Mouse (Mus musculus): ENCODE measurements at regions not wholly inside any gene's neighbourhood (a gene's known extent, or its start where the extent isn't known, plus 50 kb on each side); places are given as distances from the start of the nearest gene placed in this dataset.

- DNase-seq (ENCODE audit: low spot score in 2 of 2), result no peak
Observed at GRCm38 (mm10) chr7:117878903-117879302, 237.1 kb downstream of the Rps15a start.

GRCm38 (mm10) chr7:117875241-117875640 is 240.7 kb downstream of the Rps15a start:
- no peak for DNase-seq (ENCODE audit: low spot score in 2 of 2)

- DNase-seq (ENCODE audit: low spot score in 2 of 2), result no peak
Observed at GRCm38 (mm10) chr7:117859419-117859818, 256.6 kb downstream of the Rps15a start.

GRCm38 (mm10) chr7:117855955-117856354 is 260.0 kb downstream of the Rps15a start:
- DNase-seq (ENCODE audit: low spot score in 2 of 2), result no peak

- no peak for DNase-seq (ENCODE audit: low spot score in 2 of 2)
Observed at GRCm38 (mm10) chr7:117853716-117854115, 262.3 kb downstream of the Rps15a start.

GRCm38 (mm10) chr7:117852866-117853265 is 263.1 kb downstream of the Rps15a start:
- no peak for DNase-seq (ENCODE audit: low spot score in 2 of 2)

GRCm38 (mm10) chr7:117850822-117851221 is 265.2 kb downstream of the Rps15a start:
- DNase-seq (ENCODE audit: low spot score in 2 of 2), result no peak

GRCm38 (mm10) chr7:117846041-117846440 is 269.9 kb downstream of the Rps15a start:
- DNase-seq (ENCODE audit: low spot score in 2 of 2), result no peak

- no peak for DNase-seq (ENCODE audit: low spot score in 2 of 2)
Observed at GRCm38 (mm10) chr7:117842780-117843179, 273.2 kb downstream of the Rps15a start.

GRCm38 (mm10) chr7:117795035-117795434 is 321.0 kb downstream of the Rps15a start:
- no peak for DNase-seq (ENCODE audit: low spot score in 2 of 2)

GRCm38 (mm10) chr7:117793991-117794390 is 322.0 kb downstream of the Rps15a start:
- no peak for DNase-seq (ENCODE audit: low spot score in 2 of 2)

- DNase-seq (ENCODE audit: low spot score in 2 of 2), result no peak
Observed at GRCm38 (mm10) chr7:117792456-117792855, 323.5 kb downstream of the Rps15a start.

GRCm38 (mm10) chr7:117778996-117779395 is 337.0 kb downstream of the Rps15a start:
- no peak for DNase-seq (ENCODE audit: low spot score in 2 of 2)

- DNase-seq (ENCODE audit: low spot score in 2 of 2), result no peak
Observed at GRCm38 (mm10) chr7:117777921-117778320, 338.1 kb downstream of the Rps15a start.

- DNase-seq (ENCODE audit: low spot score in 2 of 2), result no peak
Observed at GRCm38 (mm10) chr7:117771836-117772235, 344.2 kb downstream of the Rps15a start.

- DNase-seq (ENCODE audit: low spot score in 2 of 2), result no peak
Observed at GRCm38 (mm10) chr7:117759506-117759905, 356.5 kb downstream of the Rps15a start.

- no peak for DNase-seq (ENCODE audit: low spot score in 2 of 2)
Observed at GRCm38 (mm10) chr7:117757033-117757432, 359.0 kb downstream of the Rps15a start.

- DNase-seq (ENCODE audit: low spot score in 2 of 2), result no peak
Observed at GRCm38 (mm10) chr7:117755830-117756229, 360.2 kb downstream of the Rps15a start.

GRCm38 (mm10) chr7:117753296-117753695 is 362.7 kb downstream of the Rps15a start:
- no peak for DNase-seq (ENCODE audit: low spot score in 2 of 2)

GRCm38 (mm10) chr7:117752302-117753185 is 363.4 kb downstream of the Rps15a start:
- DNase-seq (ENCODE audit: low spot score in 2 of 2), result no peak

GRCm38 (mm10) chr7:117747991-117748390 is 367.2 kb downstream of the Xylt1 start:
- no peak for DNase-seq (ENCODE audit: low spot score in 2 of 2)

- no peak for DNase-seq (ENCODE audit: low spot score in 2 of 2)
Observed at GRCm38 (mm10) chr7:117746393-117746792, 365.6 kb downstream of the Xylt1 start.

- no peak for DNase-seq (ENCODE audit: low spot score in 2 of 2)
Observed at GRCm38 (mm10) chr7:117739706-117740105, 358.9 kb downstream of the Xylt1 start.

Data from adrenal gland, postnatal 4 days (tissue).